Mouse (Mus musculus): ENCODE data around the gene Dock1. TPM values are rescaled to one million over a fixed set of nuclear protein-coding genes. Genes with fewer than 3 reads are reported as not detected.

The Dock1 gene
- polyA plus RNA-seq, 1 experiment from 2014 or later = 7.2 TPM

DNA sequence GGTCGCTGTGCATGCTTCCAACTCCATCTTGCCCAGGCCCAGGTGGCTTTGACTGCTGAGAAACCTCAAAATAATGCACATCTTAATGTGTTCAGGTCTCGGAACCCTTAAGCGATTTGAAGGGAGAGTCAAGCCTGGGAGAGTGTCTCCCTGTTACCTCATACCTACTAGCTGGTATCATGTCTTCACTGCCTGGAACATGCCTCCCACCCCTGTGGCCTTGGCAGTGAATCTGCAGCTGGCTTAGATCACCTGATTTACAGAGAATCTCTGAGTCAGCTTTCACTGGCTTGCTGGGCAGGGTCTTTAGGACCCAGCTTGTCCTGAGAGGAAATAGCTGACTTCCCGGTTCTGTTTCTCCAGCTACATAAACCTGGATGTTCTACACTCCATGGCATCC is 419.2 kb downstream of the Dock1 start:
- Histone ChIP-seq H3K4me1 (no peaks in the 10 kb centered on the region), H3K4me2 (no peak overlapping the region), H3K4me3 (no peak overlapping the region), H3K9ac (no peak overlapping the region), H3K9me3 (no peaks in the 10 kb centered on the region), H3K27ac (no peak overlapping the region), H3K27me3 (replicated peaks) (no peaks in the 10 kb centered on the region), H3K36me3 (replicated peaks) (no peaks in the 10 kb centered on the region)
- no peak for ATAC-seq (replicated peaks)
- WGBS = 92% methylated on average over 4 of the region's 4 CpGs

DNA sequence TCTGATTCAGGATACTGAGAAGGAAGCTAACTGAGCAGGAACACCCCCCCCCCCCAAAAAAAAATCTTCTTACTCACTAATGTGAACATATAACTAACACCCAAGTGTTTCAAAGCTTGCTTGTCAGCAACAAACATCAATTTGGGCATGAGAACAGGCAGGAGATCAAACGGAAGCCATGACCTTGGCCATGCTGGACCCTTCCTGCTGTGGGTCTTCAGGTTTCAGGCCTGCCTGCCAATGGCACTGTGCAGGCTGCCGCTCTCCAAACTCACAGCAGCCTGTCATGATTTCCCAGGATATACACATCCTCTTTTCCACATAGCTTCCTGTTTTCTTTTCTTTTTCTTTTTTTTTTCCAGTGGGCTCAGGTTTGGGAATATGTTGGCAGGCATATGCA is 423.4 kb downstream of the Dock1 start:
- Histone ChIP-seq H3K36me3 (replicated peaks) (no peaks in the 10 kb centered on the region), H3K9me3 (no peaks in the 10 kb centered on the region), H3K4me3 (no peak overlapping the region), H3K27me3 (replicated peaks) (no peaks in the 10 kb centered on the region), H3K9ac (no peak overlapping the region), H3K27ac (no peak overlapping the region), H3K4me2 (no peak overlapping the region), H3K4me1 (no peaks in the 10 kb centered on the region)
- ATAC-seq (replicated peaks) = no peak
- WGBS = 69% methylated on average over 2 of the region's 2 CpGs

DNA sequence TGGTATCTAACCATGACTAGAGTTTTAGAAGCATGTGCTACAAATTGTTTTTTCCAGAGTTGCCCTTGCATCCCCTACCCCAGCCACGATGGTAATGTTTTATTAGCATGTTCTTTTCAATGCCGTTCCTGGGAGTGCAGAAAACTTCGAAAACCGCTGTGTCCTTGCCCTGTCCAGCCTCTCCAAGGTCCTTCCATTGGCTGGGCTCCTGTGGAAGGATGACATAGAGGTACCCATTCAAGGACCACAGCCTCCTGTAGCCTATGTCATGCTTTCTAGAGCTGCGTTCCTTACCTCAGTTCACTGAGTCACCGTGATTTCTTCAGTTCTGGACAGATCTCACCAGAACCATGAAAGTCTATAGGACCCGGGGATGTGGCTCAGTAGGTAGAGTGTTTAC is 431.5 kb downstream of the Dock1 start:
- ATAC-seq (replicated peaks) = no peak
- Histone ChIP-seq H3K9me3 (no peaks in the 10 kb centered on the region), H3K4me2 (no peak overlapping the region), H3K4me1 (peaks cover 2% of the 10 kb centered on the region; the same call in 1 of the 2 replicates), H3K9ac (no peak overlapping the region), H3K36me3 (replicated peaks) (no peaks in the 10 kb centered on the region), H3K4me3 (no peak overlapping the region), H3K27ac (no peak overlapping the region), H3K27me3 (replicated peaks) (no peaks in the 10 kb centered on the region)
- 91% methylated on average over 7 of the region's 7 CpGs for WGBS

DNA sequence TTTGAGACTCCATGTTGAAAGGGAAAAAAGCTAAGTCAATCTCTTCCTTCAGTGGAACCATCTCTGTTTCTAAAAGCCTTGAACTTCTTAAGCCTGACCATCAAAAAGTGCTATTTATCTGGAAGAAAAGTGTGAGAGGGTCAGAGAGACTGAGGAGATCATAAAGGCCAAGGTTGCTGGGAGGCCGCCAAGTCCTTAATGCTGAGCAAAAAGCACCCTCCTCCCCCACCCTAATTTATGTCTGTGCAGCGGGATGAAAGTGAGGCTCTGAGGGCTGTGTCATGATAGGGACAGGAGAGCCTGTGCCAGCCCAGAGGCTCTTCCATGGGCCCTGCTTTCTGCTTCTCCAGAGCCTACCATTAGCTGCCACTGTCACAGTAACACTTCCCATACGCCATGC is 436.1 kb downstream of the Dock1 start:
- peaks cover 2% of the 10 kb centered on the region; the same call in 1 of the 2 replicates for H3K4me1 ChIP-seq
- H3K9me3 ChIP-seq = no peaks in the 10 kb centered on the region
- WGBS = 59% methylated on average over 3 of the region's 3 CpGs
- no peaks in the 10 kb centered on the region for H3K27me3 ChIP-seq (replicated peaks)
- H3K9ac ChIP-seq = no peak overlapping the region
- no peak overlapping the region for H3K27ac ChIP-seq
- ATAC-seq (replicated peaks) = no peak
- no peaks in the 10 kb centered on the region for H3K36me3 ChIP-seq (replicated peaks)
- H3K4me3 ChIP-seq = no peak overlapping the region
- no peak overlapping the region for H3K4me2 ChIP-seq

DNA sequence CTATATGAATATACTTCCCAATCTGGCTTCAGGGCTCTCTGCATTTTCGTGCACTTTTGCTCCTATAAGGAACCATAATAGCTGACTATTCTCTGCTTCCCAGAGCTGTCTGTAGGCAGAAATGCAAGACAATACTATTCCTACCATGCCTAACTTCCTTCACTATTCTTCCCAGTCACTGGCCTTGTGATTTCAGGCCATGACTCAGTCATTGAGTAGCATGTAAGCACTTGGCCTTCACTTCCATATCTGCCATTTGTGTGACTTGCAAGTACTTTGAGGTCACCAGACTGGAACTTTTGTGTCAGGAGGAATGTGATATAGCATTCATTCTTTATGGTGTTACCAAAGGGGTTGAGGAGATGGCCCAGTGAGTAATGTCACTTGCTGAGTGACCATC is 439.9 kb downstream of the Dock1 start:
- no peak overlapping the region for H3K4me2 ChIP-seq
- no peaks in the 10 kb centered on the region for H3K9me3 ChIP-seq
- no peak overlapping the region for H3K4me3 ChIP-seq
- 93% methylated on average over 1 of the region's 1 CpGs for WGBS
- H3K27me3 ChIP-seq (replicated peaks) = no peaks in the 10 kb centered on the region
- no peak overlapping the region for H3K27ac ChIP-seq
- ATAC-seq (replicated peaks) = no peak
- H3K4me1 ChIP-seq = peaks cover 2% of the 10 kb centered on the region; the same call in 1 of the 2 replicates
- H3K36me3 ChIP-seq (replicated peaks) = no peaks in the 10 kb centered on the region
- no peak overlapping the region for H3K9ac ChIP-seq

DNA sequence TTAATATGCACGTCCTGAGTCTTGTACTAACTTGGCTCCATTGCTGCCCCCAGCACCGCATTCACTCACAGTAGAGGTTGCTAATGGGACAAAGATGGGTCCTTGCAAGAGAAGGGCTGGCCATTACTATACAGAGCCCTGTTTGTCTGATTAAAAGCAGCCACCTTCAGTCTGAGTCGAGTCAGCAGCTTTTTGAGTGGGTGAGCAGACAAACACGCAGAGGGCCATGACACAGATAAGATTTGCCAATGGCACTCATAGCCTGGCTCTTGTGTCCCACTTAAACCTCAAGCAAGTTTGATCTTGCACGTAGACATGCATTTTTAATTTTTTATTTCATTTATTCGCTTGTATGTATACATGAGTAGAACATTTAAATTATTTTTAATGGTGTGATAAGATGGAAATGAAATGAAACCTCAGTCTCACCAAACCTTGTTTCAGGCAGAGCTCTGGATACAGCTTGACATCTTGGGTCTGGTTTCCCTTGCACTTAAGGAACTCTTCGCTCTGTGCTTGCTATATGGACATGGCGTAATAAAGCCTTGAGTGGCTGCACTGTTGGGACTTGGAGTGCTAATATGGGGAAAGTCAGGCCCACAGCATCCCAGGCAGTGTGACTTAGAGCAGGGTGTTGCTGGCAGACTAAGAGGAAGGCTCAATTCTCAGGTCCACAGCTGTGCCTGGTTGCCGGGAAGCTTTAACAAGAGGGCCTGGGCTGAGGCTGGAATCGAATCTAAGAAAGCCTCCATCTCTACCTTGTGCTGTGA is 455.0 kb downstream of the Dock1 start:
- Histone ChIP-seq H3K4me1 (0 out of 2 replicates have a peak, but pooled peaks cover 9% of the 10 kb centered on the region), H3K9me3 (no peaks in the 10 kb centered on the region), H3K27ac (0 out of 2 replicates have a peak overlapping the region, but pooled peaks have one; percentile 35), H3K27me3 (replicated peaks) (no peaks in the 10 kb centered on the region), H3K36me3 (replicated peaks) (no peaks in the 10 kb centered on the region), H3K9ac (no peak overlapping the region), H3K4me2 (no peak overlapping the region), H3K4me3 (no peak overlapping the region)
- no peak for ATAC-seq (replicated peaks)
- 93% methylated on average over 10 of the region's 10 CpGs for WGBS

DNA sequence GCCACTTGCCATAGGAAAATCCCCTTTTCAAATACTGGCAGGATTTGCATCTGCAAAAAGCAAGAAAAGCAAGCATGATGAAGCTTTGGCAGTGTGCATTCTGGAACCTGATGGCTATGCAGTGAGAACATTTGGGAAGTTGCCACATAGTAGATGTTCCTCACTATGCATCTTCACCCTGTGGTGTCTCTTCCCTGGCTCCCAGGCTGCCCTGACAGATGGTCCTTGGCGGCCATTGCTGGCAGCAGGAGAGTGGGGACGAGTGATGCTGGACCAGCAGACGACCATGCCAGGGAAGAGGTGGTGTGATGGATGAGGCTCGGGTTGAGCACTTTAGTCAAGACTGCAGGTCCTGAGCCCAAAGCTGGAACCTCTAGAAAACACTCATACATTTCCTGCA is 462.0 kb downstream of the Dock1 start:
- Histone ChIP-seq H3K27me3 (replicated peaks) (0 out of 2 replicates have a peak, but pooled peaks cover 2% of the 10 kb centered on the region), H3K4me2 (no peak overlapping the region), H3K4me3 (no peak overlapping the region), H3K9me3 (no peaks in the 10 kb centered on the region), H3K36me3 (replicated peaks) (no peaks in the 10 kb centered on the region), H3K4me1 (peaks cover 4% of the 10 kb centered on the region; the same call in 1 of the 2 replicates), H3K9ac (no peak overlapping the region), H3K27ac (no peak overlapping the region)
- no peak for ATAC-seq (replicated peaks)
- 84% methylated on average over 4 of the region's 4 CpGs for WGBS

DNA sequence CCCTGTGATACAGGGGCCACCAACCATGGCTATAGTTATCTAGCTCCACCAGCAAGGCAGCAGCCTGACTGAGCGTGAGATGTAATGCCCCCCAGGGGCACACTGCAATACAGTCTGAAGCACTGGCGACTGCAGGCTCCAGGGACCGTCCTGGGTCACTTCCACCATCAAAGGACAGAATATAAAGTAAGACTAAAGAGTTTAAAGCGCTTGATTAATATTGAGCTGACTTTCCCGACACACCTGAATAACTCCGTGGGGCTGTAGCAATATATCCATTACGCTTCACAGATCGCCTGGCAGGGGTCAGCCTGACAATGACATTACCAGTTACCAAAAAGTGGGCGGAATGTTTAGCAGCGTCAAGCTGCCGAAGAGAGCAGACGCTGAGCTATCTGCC is 464.2 kb downstream of the Dock1 start:
- Histone ChIP-seq H3K27ac (no peak overlapping the region), H3K9ac (no peak overlapping the region), H3K4me2 (no peak overlapping the region), H3K36me3 (replicated peaks) (no peaks in the 10 kb centered on the region), H3K27me3 (replicated peaks) (0 out of 2 replicates have a peak, but pooled peaks cover 2% of the 10 kb centered on the region), H3K4me1 (peaks cover 12% of the 10 kb centered on the region), H3K4me3 (no peak overlapping the region), H3K9me3 (no peaks in the 10 kb centered on the region)
- WGBS = 42% methylated on average over 12 of the region's 12 CpGs
- no peak for ATAC-seq (replicated peaks)

DNA sequence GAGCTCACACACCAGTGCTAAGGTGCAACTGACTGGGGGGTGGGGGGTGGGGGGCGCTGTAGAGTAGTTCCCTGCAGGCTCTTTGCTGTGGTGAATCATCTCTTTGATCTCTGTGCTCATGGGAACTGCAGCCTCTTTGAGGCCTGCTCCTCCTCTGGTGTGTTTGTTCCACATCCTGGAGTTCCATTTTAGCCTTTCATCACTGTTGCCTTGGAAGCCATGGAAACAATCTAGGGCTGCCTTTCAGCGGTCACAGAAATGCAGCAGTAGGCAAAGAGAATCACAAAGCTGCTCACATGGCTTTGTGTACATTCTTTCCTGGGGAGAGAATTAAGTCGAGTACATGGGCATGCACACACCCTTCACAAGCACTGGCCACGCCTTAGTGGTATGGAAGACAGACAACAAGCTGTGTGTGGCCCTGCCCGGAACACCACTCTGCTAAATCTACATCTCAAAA is 468.7 kb downstream of the Dock1 start:
- Histone ChIP-seq H3K27me3 (replicated peaks) (0 out of 2 replicates have a peak, but pooled peaks cover 6% of the 10 kb centered on the region), H3K4me3 (no peak overlapping the region), H3K36me3 (replicated peaks) (no peaks in the 10 kb centered on the region), H3K9me3 (no peaks in the 10 kb centered on the region), H3K4me2 (no peak overlapping the region), H3K4me1 (peaks cover 16% of the 10 kb centered on the region), H3K27ac (peak overlapping the region; percentile 23), H3K9ac (no peak overlapping the region)
- ATAC-seq (replicated peaks) = peak; percentile 70
- 9% methylated on average over 5 of the region's 5 CpGs for WGBS

DNA sequence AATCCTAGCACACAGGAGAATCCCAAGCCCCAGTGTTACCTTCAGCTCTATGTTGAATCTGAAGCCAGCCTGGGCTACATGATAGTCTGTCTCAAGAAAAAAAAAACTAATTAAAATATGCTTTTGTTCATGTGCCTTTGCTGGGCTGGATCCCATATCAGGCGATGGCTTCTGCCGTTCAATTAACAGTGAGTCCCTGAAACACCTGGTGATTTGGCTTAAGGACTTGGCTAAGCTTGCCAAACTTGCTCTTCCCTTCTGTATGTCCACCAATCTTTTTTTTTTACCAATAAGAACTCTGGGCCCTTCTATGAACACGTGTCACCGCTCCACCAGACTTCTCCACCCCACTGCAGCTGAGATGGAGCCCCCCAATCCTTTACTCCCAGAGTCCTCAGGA is 474.3 kb downstream of the Dock1 start:
- no peak for ATAC-seq (replicated peaks)
- H3K9me3 ChIP-seq = no peaks in the 10 kb centered on the region
- H3K27ac ChIP-seq = no peak overlapping the region
- H3K36me3 ChIP-seq (replicated peaks) = no peaks in the 10 kb centered on the region
- WGBS = 92% methylated on average over 4 of the region's 4 CpGs
- H3K27me3 ChIP-seq (replicated peaks) = 0 out of 2 replicates have a peak, but pooled peaks cover 6% of the 10 kb centered on the region
- no peak overlapping the region for H3K4me3 ChIP-seq
- peaks cover 3% of the 10 kb centered on the region; the same call in 1 of the 2 replicates for H3K4me1 ChIP-seq
- H3K4me2 ChIP-seq = no peak overlapping the region
- no peak overlapping the region for H3K9ac ChIP-seq

DNA sequence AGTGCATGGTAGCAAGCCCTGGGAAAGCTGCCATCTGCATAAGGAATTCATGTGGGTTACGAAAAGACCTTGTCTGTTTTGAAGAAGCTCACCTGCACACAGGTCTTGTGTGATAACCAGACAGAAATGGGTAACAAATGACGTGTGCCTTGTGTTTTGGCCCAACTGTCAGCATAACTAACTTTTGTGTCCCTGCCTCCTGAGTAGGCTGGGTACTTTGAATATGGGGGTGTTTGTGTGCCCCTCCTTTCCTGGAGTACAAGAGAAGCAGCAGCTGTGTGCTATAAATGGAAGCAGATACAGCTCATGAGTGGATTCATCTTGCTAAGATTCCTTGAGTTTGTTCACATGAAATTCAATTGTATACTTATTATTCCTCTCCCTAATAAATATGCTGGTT is 480.5 kb downstream of the Dock1 start:
- Histone ChIP-seq H3K27me3 (replicated peaks) (no peaks in the 10 kb centered on the region), H3K9ac (no peak overlapping the region), H3K9me3 (no peaks in the 10 kb centered on the region), H3K36me3 (replicated peaks) (no peaks in the 10 kb centered on the region), H3K4me3 (no peak overlapping the region), H3K4me1 (no peaks in the 10 kb centered on the region), H3K4me2 (no peak overlapping the region), H3K27ac (no peak overlapping the region)
- 91% methylated on average over 2 of the region's 2 CpGs for WGBS
- no peak for ATAC-seq (replicated peaks)

DNA sequence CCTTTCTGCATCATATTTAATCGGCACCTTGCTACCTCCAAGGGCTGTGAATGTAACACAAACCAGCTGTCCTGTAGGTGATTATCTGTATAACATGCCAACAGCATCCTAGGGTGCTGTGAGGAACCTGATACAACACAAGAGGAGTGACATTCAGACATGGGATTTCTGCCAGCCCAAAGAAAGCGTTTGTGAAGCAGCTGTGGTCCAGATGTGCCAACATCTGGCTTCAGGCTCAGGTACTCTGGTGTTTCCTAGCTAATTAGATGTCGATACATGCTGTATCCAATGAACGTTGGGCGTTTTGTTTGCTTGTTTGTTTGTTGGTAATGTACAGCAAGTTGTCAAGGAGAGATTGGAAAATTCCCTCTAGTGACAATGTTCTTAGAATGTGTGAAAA is 487.1 kb downstream of the Dock1 start:
- no peak overlapping the region for H3K4me3 ChIP-seq
- no peak overlapping the region for H3K9ac ChIP-seq
- H3K9me3 ChIP-seq = no peaks in the 10 kb centered on the region
- no peak overlapping the region for H3K4me2 ChIP-seq
- H3K27ac ChIP-seq = no peak overlapping the region
- no peaks in the 10 kb centered on the region for H3K36me3 ChIP-seq (replicated peaks)
- no peaks in the 10 kb centered on the region for H3K27me3 ChIP-seq (replicated peaks)
- no peak for ATAC-seq (replicated peaks)
- 93% methylated on average over 5 of the region's 5 CpGs for WGBS
- H3K4me1 ChIP-seq = no peaks in the 10 kb centered on the region

DNA sequence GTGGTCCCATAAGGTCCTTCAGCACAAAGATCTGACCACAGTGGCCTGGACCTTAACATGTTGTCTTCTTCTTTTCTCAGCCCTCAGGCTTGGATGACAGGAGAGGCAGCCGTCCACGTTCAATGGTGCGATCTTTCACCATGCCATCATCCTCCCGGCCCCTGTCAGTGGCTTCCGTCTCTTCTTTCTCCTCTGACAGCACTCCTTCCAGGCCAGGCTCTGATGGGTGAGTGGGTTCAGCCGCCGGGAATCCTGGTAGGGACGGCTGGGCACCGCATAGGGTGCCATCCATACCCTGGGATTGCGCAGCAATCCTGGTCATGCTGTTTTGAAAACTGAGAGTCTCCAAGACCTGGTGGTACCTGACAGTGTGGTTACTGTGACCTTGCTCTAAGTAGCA is 487.9 kb downstream of the Dock1 start:
- ATAC-seq (replicated peaks) = no peak
- Histone ChIP-seq H3K9me3 (no peaks in the 10 kb centered on the region), H3K4me3 (no peak overlapping the region), H3K4me1 (no peaks in the 10 kb centered on the region), H3K9ac (no peak overlapping the region), H3K36me3 (replicated peaks) (no peaks in the 10 kb centered on the region), H3K4me2 (no peak overlapping the region), H3K27me3 (replicated peaks) (no peaks in the 10 kb centered on the region), H3K27ac (no peak overlapping the region)
- 93% methylated on average over 10 of the region's 10 CpGs for WGBS

All from midbrain, embryonic 15.5 days (tissue).